In the genomic region with DNA sequence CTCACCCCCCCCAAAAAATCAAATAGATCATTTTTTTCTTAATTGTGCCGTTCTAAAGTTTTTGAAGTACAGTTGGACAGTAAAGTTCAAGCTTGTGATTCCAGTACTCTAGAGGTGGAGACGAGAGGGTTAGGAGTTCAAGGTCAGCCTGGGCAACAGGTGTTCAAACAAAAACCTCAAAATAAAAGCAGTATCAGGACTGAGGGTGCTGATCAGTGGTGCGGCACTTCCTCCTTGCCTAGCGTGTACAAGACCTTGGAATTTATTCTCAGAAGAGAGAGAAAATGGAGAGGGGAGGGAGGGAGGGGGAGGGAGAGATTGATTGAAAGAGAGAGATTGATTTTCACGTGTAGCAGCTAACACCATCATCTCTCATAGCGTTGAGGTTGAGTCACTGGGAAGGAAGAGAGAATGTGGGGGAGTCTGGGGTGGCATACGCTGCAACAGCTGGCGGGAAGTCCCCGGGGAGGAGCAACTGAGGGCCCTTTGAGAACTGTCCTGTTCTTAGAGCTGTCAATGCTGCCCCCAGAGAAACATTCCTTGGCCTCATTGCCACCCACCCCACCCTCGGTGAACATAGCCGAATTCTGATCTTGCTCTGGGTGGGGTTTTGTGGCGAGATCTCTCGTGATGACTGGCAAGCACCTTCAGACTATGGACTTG, we compare ENCODE assay signal across 11 mouse cellular contexts. TPM values are rescaled to one million over a fixed set of nuclear protein-coding genes. Genes with fewer than 3 reads are reported as not detected.
DNase-seq lines count a peak whose midpoint lies in the region; ATAC-seq and TF ChIP-seq lines count a peak whose summit lies in the region.
"Had no signal": no experiment of that assay in that cellular context is flagged by ENCODE, and none has a peak within 500 bp of the region (broad histone marks: within the 10 kb centered on the region; RNA-seq: fewer than 3 reads in every experiment).

No protein-coding gene starts in this region.

- H3K4me3 ChIP-seq in intestine, postnatal 0 days (ENCODE audit: low read depth, low read length), result no peak overlapping the region
- H3K4me3 ChIP-seq in intestine, embryonic 16.5 days (ENCODE audit: low read length), result no peak overlapping the region
- H3K4me3 ChIP-seq in kidney, embryonic 14.5 days (ENCODE audit: low read length), result no peak overlapping the region
- H3K4me3 ChIP-seq: heart, adult 2 months had no signal

- H3K9me3 ChIP-seq in intestine, postnatal 0 days (ENCODE audit: control insufficient read depth), result no peaks in the 10 kb centered on the region
- no peaks in the 10 kb centered on the region for H3K9me3 ChIP-seq in intestine, embryonic 16.5 days (ENCODE audit: control insufficient read depth, low read length)
- H3K9me3 ChIP-seq in kidney, embryonic 14.5 days (ENCODE audit: control insufficient read depth, low read length), result no peaks in the 10 kb centered on the region

- H3K27me3 ChIP-seq in intestine, postnatal 0 days (replicated peaks; ENCODE audit: control insufficient read depth, insufficient read depth, low read length), result no peaks in the 10 kb centered on the region; the same call in 1 of the 2 replicates
- no peaks in the 10 kb centered on the region for H3K27me3 ChIP-seq in intestine, embryonic 16.5 days (replicated peaks; ENCODE audit: control insufficient read depth, insufficient read depth, low read length)
- H3K27me3 ChIP-seq in kidney, embryonic 14.5 days (ENCODE audit: control insufficient read depth, insufficient read depth, low read length), result no peaks in the 10 kb centered on the region

- H3K36me3 ChIP-seq in intestine, postnatal 0 days (ENCODE audit: control insufficient read depth, insufficient read depth), result no peaks in the 10 kb centered on the region
- H3K36me3 ChIP-seq in intestine, embryonic 16.5 days (ENCODE audit: control insufficient read depth, insufficient read depth, low read length), result no peaks in the 10 kb centered on the region
- no peaks in the 10 kb centered on the region for H3K36me3 ChIP-seq in kidney, embryonic 14.5 days (ENCODE audit: control insufficient read depth, insufficient read depth, low read length)

- peak; percentile 61 for DNase-seq in CD4-positive helper T cell, adult 2 months (ENCODE audit: low read depth, low spot score)
- peak; percentile 73 for DNase-seq in brain, adult 2 months (ENCODE audit: low read depth, low spot score)
- peak; percentile 80 to 83 for DNase-seq in spleen, postnatal 36 days (ENCODE audit: low spot score in 2 of 2)
- DNase-seq in urinary bladder, adult 18-20 months (ENCODE audit: low spot score in 2 of 2), result no peak
- no peak for DNase-seq in layer of hippocampus, postnatal 36 days
- DNase-seq: cerebellum, adult 18-20 months; kidney, postnatal 36 days had no signal

- 0 out of 2 replicates have a peak, but pooled peaks have one; percentile 17 for ATAC-seq in intestine, postnatal 0 days
- no peak for ATAC-seq in intestine, embryonic 16.5 days
- no peak for ATAC-seq in kidney, embryonic 14.5 days (ENCODE audit: low FRiP score, low TSS enrichment)

- H3K27ac ChIP-seq in intestine, postnatal 0 days (ENCODE audit: low read depth, low read length), result no peak overlapping the region
- no peak overlapping the region for H3K27ac ChIP-seq in intestine, embryonic 16.5 days (ENCODE audit: low read length)
- no peak overlapping the region for H3K27ac ChIP-seq in kidney, embryonic 14.5 days (ENCODE audit: low read depth, low read length)
- H3K27ac ChIP-seq: heart, adult 2 months had no signal

- H3K4me2 ChIP-seq in intestine, postnatal 0 days (replicated peaks; ENCODE audit: low read depth), result no peak overlapping the region
- no peak overlapping the region for H3K4me2 ChIP-seq in intestine, embryonic 16.5 days (ENCODE audit: low read depth, low read length)
- no peak overlapping the region for H3K4me2 ChIP-seq in kidney, embryonic 14.5 days (replicated peaks; ENCODE audit: low read depth, low read length)

- 68% methylated on average over 13 of the region's 13 CpGs for WGBS in intestine, postnatal 0 days
- 69% methylated on average over 13 of the region's 13 CpGs for WGBS in intestine, embryonic 16.5 days
- 46% methylated on average over 13 of the region's 13 CpGs for WGBS in kidney, embryonic 14.5 days

- H3K4me1 ChIP-seq in intestine, postnatal 0 days (replicated peaks; ENCODE audit: control insufficient read depth, insufficient read depth, low read length), result peaks cover 7% of the 10 kb centered on the region; the same call in 1 of the 2 replicates
- H3K4me1 ChIP-seq in intestine, embryonic 16.5 days (ENCODE audit: control insufficient read depth, insufficient read depth, low read length), result peaks cover 22% of the 10 kb centered on the region
- peaks cover 23% of the 10 kb centered on the region for H3K4me1 ChIP-seq in kidney, embryonic 14.5 days (ENCODE audit: control insufficient read depth, insufficient read depth, low read length)

- no peak for TF ChIP-seq CTCF in intestine, postnatal 0 days (IDR thresholded peaks at IDR 0.05; ENCODE audit: low read depth)

- no peak overlapping the region for H3K9ac ChIP-seq in intestine, postnatal 0 days (ENCODE audit: low read depth, low read length)
- H3K9ac ChIP-seq in intestine, embryonic 16.5 days (ENCODE audit: low read depth, low read length), result no peak overlapping the region
- H3K9ac ChIP-seq in kidney, embryonic 14.5 days (ENCODE audit: low read depth, low read length), result no peak overlapping the region

RNA-seq across cellular contexts. Expression of a gene that starts 21.2 kb away (rescaled TPM):
- polyA plus RNA-seq in intestine, postnatal 0 days (2015; fragmentation: Nextera tagmentation; extraction: Ambion mirVana), result 3.9 and 4.1 TPM in 2 replicates
- polyA plus RNA-seq in intestine, embryonic 16.5 days (2015; fragmentation: Nextera tagmentation; extraction: Ambion mirVana), result 5.1 and 5.5 TPM in 2 replicates
- polyA plus RNA-seq in kidney, embryonic 14.5 days (2014; fragmentation: Nextera tagmentation; extraction: Ambion mirVana), result 7.1 and 11.6 TPM in 2 replicates
- total RNA-seq in layer of hippocampus, postnatal 36 days (2021), result 100 to 1,000 TPM; 212 to 230 TPM

RNA-seq across cellular contexts. Expression of a gene that starts 24.2 kb away (rescaled TPM):
- 1.1 and 1.2 TPM in 2 replicates for polyA plus RNA-seq in intestine, postnatal 0 days (2015; fragmentation: Nextera tagmentation; extraction: Ambion mirVana)
- 3.1 and 3.6 TPM in 2 replicates for polyA plus RNA-seq in intestine, embryonic 16.5 days (2015; fragmentation: Nextera tagmentation; extraction: Ambion mirVana)
- 2.0 and 3.4 TPM in 2 replicates for polyA plus RNA-seq in kidney, embryonic 14.5 days (2014; fragmentation: Nextera tagmentation; extraction: Ambion mirVana)
- 1 to 10 TPM; 1.8 to 2.1 TPM for total RNA-seq in layer of hippocampus, postnatal 36 days (2021)

Comparison
In these comparisons a context has a peak if more than half of its experiments do, and no peak if none do; other contexts are left out.
1. DNase-seq: peak in CD4-positive helper T cell, adult 2 months (single experiment), brain, adult 2 months (single experiment) and spleen, postnatal 36 days (2 of 2); none in urinary bladder, adult 18-20 months (0 of 2) and layer of hippocampus, postnatal 36 days (0 of 2).